Mouse (Mus musculus): ENCODE measurements at regions not wholly inside any gene's neighbourhood (a gene's known extent, or its start where the extent isn't known, plus 50 kb on each side); places are given as distances from the start of the nearest gene placed in this dataset.

DNA sequence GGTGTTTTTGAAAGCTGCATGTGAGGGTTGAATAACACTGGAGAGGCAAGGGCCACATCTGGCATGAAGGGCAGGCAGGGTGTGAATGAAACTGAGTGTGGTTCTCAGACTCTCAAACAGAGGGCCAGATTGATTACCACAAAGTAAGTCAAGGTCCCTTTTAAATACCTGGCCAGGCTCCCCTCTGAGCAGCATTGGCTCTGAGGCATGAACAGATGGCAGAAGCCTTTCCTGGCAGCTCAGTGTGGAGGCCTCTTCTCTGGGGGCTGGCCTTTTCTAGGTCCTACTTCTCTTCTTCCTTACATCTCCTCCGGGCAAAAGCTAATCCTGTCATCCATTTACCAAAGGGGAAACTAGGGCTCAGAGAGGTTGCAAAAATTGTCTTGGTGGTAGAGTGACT is 229.6 kb upstream of the Spdye4c start:
- TF ChIP-seq CTCF (IDR thresholded peaks at IDR 0.05; ENCODE audit: low read depth, low read length), result no peak
- no peak for TF ChIP-seq POLR2A (IDR thresholded peaks at IDR 0.05; ENCODE audit: extremely low read depth, insufficient read depth, low read length)
